Mouse (Mus musculus) monocyte, adult 2 months (primary cell): ENCODE results near the gene Ptpru.
A peak's percentile ranks its signal among the peaks of the same experiment; 100 is the strongest.
"Not testable (repeated sequence)": the region's sequence is repeated elsewhere in the genome, so short reads cannot be mapped to it uniquely, and the experiment has no call there.

Source experiments
- DNase-seq, 2 experiments: peaks; one replicate each; pipeline ENCODE4 v3.0.0; 2022; ENCODE audit warnings: low spot score in 2 of 2, low read depth in 1 of 2

Ptpru gene

GRCm38 (mm10) chr4:131836351-131836881 lies 1.7 kb downstream of the Ptpru start:
- DNase-seq: no peak

DNA sequence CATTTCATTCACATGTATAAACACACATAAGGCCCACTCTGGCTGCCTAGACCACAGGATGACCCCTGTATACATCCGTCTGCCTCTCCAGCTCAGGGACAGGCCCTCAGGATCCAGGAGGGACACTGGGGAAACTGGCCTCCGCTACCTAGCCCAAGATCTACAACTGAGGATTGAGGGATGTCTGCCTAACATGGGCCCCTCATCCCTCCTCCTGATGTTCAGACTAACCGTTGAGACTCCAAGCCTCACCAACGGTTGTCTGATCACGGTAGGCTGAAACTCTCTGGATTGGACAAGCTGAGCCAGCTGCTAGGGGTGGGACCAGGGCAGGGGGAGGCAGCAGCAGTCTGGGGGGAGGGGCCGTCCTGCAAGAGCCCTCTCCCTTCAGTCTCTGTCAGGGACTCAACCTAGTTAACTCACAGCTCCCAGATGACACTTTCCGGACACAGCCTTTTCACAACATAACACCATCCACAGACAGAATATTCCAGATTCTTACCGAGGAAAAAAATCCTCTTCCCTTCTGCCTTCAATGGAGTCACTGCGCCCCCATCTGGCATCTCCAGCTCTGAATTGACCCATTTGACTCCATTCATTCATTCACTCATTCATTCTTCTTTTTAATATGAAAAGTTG lies 4.0 kb downstream of the Ptpru start:
- no peak for DNase-seq

DNA sequence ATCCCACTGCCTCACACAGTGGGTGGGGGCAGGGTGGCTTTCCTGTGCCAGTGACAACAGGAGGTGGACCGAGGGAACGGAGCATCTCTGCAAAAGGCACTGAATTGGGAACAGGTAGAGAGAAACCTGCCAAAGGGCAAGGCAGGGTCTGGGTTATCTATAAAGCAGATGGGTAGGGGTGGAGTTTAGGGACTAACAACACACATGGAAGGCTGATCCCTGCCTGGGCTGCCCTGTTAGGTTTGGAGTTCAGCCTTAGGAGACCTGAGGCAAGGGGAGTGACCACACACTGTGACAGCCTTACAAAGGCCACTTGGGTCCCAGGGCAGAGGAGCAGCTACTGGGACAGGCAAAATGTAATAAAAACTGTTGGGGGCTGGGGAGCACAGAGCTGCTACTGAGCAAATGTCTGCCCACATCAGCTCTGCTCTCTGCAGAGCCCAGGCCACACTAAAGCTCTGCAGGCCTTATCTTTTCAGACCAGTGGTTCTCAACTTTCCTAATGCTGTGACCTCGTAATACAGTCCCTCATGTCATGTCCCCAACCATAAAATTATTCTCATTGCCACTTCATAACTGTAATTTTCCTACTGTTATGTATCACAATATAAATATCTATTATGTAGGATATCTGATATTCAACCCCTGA lies 5.2 kb downstream of the Ptpru start:
- DNase-seq: no peak

- DNase-seq: no peak
Observed at GRCm38 (mm10) chr4:131831546-131832045, 6.5 kb downstream of the Ptpru start.

DNA sequence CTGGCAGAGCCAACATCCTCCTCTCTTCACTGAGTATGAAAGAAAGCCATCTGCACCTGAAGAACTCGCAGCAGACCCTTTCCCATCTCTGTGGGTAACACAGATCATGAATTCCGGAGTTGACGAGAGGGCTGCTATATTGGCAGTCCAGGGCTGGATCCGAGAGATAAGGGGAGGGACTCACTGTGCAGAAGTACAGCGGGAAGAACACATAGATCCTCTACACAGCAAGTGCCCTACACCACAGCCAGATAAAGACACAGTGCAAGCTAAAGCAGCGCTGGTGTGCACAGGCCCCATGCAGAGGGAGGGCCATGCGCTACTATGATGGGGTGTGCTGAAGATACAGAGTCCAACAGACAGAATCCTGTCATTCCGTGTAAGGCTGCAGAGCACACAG lies 9.0 kb downstream of the Ptpru start:
- DNase-seq: no peak

DNA sequence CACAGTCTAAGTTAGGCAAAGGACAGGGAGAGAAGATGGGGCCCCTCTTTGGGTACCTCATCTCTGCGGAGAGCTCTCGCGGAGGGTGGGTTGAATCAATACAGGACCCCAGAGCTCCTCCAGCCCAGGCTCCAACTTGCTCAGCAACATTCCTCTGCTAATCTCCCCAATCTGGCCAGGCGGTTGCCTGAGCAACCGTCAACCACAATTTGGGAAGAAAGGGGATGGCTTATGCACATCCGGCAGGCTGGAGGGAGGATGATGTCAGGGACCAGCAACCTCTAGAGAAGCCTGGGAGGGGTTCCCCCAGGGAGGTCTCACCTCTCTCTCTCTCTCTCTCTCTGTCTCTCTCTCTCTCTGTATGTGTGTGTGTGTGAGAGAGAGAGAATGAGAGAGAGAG lies 11.2 kb downstream of the Ptpru start:
- DNase-seq: no peak

DNA sequence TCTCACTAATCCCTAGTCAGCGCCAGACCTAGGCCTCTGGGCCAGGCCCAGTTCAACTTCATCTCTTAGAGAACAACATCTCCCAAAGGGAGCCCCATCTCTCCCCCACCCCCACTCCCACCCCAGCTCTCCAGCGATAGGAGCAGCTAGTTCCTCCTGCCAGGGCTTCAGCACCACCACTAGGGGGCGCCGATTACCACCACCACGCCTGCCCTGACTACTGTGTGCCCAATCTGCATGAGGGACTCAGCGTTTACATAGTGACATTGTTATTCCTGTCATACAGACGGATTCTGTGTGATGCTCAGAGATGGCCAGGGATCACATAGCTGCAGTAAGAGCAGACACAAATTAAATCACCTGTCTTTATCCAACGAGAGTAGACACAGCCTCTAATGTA lies 12.3 kb downstream of the Ptpru start:
- peak in 1 of 2 experiments; percentile 31 for DNase-seq

GRCm38 (mm10) chr4:131824939-131825338 lies 13.1 kb downstream of the Ptpru start:
- no peak for DNase-seq

DNA sequence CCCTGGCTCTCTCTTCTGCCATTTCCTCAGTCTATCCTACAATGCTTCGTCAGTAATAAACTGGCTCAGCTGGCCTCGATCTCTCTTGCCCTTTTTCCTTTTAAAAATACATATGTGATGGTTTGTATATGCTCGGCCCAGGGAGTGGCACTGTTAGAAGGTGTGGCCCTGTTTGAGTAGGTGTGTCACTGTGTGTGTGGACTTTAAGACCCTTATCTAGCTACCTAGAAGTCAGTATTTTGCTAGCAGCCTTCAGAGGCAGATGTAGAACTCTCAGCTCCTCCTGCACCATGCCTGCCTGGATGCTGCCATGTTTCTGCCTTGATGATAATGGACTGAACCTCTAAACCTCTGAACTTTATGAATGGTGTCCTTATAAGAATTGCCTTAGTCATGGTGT lies 15.5 kb downstream of the Ptpru start:
- DNase-seq: no peak

DNA sequence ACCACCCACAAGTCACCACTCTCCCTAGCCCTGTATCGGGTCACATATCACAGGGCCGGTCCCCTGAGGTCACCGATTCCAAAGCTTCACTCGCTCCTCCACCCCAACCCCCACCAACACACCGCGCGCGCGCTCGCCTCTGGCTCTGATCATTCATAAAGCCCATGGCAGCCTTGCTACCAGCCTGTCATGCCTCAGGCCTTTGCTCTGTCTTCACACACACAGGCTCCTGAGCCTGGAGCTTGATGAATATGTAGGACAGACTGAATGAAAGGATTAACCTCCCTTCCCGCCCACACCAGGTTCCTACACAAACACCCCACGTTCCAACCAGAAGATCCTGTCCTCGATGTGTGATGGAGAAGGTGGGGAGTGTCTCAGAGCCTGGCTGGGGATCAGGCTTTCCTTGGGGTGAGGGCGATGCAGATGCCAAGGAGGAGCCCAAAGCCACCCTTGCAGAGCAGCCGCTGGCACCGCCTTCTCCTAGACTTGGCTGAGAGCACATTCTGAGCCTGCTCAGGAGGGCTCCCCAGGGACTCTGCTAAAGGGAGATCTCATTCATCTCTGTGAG lies 16.8 kb downstream of the Ptpru start:
- no peak for DNase-seq

DNA sequence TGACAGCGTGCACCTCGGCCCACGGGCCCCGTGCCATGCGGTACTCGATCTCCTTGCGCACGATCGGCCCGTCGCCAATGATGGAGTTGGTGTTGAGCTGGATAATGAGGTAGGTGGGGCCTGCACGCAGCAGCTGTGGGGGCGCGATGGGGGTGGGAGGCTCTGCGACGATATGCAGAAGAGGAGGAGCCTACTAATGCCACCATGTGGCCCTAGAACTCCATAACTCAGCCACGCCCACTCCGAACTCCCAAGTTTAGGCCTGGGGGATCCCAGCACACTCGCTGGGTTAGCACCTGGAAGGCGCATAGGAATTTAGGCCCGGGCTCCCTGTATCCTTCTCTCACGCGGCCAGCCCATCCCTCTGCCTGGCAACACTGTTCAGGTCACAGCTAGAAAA lies 19.2 kb downstream of the Ptpru start:
- DNase-seq: no peak

DNA sequence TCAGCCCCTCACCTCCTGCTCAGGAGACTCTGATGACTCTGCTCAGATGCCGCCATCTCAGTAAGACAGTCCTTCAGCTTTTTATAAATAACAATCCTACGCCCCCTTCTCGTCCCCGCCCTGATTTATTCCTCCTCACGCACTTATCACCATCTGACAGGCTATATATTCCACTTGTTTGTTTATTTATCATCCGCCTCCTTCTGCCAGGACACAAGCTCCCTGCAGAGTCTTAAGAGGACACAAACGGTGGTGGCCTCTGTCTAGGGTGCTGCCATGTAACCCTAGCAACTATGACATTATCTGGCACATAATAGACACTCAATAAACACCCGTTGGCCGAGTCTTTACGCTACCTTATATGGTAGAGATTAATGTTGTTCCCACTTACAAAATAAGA lies 22.3 kb downstream of the Ptpru start:
- no peak for DNase-seq

- DNase-seq: no peak
Observed at GRCm38 (mm10) chr4:131814869-131815268, 23.2 kb downstream of the Ptpru start.

DNA sequence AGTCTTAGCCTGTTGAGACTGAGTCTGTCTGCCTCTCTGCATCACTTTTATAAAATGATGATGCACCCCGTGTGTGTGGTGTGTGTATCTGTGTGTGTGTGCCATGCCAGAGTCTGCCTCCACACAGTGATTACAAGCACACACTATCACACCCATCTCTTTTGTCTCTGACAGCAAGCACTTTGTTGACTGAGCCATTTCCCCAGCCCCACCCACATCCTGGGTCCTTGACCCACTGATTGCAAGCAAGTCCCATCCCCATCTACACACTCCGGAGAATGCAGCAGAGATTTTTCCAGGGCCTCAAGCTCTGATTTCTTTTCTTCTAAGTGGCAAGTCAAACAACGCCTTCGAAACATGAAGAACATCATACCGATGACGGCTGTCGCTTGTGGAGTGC lies 24.3 kb downstream of the Ptpru start:
- no peak for DNase-seq

- no peak for DNase-seq
Observed at GRCm38 (mm10) chr4:131812458-131812857, 25.6 kb downstream of the Ptpru start.

GRCm38 (mm10) chr4:131805255-131805654 lies 32.8 kb downstream of the Ptpru start:
- DNase-seq: no peak

DNA sequence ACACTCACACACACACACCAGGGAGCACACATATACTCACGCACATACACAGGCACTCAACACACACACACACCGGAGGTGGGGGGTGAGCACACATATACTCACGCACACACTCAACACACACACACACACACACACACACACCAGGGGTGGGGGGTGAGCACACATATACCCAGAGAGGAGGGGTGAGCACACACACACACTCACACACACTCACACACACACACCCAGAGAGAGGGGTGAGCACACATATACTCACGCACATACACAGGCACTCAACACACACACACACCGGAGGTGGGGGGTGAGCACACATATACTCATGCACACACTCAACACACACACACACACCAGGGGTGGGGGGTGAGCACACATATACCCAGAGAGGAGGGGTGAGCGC lies 33.4 kb downstream of the Ptpru start:
- DNase-seq: not testable (repeated sequence)

GRCm38 (mm10) chr4:131803846-131804245 lies 34.2 kb downstream of the Ptpru start:
- no peak for DNase-seq

DNA sequence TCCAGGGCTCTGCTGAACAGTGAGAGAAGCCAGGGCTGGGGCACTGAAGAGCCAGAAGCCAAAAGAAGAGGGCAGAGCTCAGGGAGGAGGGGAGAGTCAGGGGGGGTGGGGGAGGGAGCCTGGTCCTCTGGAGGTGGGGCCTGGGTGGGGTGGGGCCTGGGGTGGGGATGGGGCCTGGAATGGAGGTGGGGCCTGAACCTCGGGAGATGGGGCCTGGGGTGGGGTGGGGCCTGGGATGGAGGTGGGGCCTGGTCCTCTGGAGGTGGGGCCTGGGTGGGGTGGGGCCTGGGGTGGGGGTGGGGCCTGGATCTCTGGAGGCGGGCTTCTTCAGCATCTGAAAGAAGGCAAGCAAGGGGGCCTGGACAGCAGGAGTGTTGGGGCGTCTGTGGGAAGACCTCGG lies 39.1 kb downstream of the Ptpru start:
- DNase-seq: no peak

DNA sequence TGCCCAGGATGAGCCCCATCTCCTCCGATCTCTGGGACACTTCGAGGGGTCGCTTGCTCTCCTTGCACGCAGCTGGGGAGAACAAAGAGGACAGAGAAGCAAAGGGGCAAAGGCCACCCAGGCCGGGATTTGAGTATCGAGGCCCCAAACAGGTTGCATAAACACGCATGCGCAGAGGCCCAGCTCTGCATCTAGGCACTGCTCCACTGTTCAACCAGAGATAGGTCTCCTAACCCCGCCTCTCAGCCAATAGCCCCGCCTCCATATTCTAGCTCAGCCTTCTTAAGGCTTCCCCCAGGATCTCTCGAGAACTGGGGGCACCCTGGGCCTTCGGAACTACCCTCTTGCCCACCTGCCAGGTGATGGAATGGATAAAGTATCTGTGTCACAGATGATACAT lies 40.2 kb downstream of the Ptpru start:
- DNase-seq: no peak

- no peak for DNase-seq
Observed at GRCm38 (mm10) chr4:131797483-131797882, 40.6 kb downstream of the Ptpru start.

DNA sequence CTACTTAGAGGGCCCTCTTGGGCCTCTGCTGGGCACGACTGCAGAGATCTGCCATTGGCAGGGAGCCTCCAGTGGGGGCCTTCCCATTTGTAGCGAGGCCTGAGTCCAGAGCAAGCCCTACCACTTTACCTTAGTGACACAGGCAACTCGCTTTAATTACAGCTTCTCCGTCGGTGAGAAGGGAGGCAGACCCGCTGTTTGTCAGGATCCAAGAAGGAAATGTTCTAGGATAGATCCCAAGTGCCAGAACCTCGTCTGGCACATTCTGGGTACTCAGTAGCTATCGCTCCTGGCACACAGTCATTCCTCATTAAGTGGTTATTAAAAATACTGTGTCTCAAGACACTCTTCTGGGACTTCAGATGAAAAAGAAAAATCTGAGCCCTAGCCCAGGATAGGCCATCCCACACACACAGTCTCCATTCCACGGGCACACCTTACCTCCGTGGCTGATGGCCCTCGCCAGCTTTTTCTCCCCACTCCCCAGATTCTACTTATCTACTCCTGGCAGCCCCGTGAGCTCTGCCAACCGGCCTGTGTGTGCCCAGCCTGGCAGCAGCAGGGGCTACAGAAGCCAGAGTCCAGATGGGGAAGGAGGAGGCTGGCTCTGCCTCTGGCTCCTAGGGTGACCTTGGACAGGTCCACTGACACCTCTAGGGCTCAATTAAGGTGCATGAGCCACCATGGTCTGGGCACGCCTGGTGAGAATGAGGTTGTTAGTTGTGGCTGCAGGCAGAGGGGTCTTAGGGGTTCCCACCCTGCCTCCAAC lies 41.6 kb downstream of the Ptpru start:
- no peak for DNase-seq
